Mouse (Mus musculus): Measurements from ENCODE around the gene 9330182L06Rik. TPM values are rescaled to one million over a fixed set of nuclear protein-coding genes. Genes with fewer than 3 reads are reported as not detected.

9330182L06Rik gene
- polyA plus RNA-seq, 1 experiment from 2014 or later: 0.24 TPM

GRCm38 (mm10) chr5:9338756-9339510, 73.0 kb downstream of the 9330182L06Rik start:
- Histone ChIP-seq H3K9me3 (replicated peaks) (no peaks in the 10 kb centered on the region), H3K27ac (no peak overlapping the region), H3K4me3 (replicated peaks) (no peak overlapping the region), H3K4me1 (replicated peaks) (no peaks in the 10 kb centered on the region), H3K4me2 (no peak overlapping the region), H3K36me3 (no peaks in the 10 kb centered on the region), H3K9ac (no peak overlapping the region), H3K27me3 (no peaks in the 10 kb centered on the region)
- DNase-seq (no peak), ATAC-seq (ENCODE audit: low read depth) (no peak)
- WGBS (ENCODE audit: insufficient replicate concordance): 56% methylated on average over 7 of the region's 7 CpGs

GRCm38 (mm10) chr5:9339511-9340173, 73.7 kb downstream of the 9330182L06Rik start:
- H3K4me3 ChIP-seq (replicated peaks): no peak overlapping the region
- DNase-seq: no peak
- H3K27ac ChIP-seq: no peak overlapping the region
- H3K27me3 ChIP-seq: no peaks in the 10 kb centered on the region
- H3K4me2 ChIP-seq: no peak overlapping the region
- H3K36me3 ChIP-seq: no peaks in the 10 kb centered on the region
- no peaks in the 10 kb centered on the region for H3K9me3 ChIP-seq (replicated peaks)
- 79% methylated on average over 8 of the region's 8 CpGs for WGBS (ENCODE audit: insufficient replicate concordance)
- no peak for ATAC-seq (ENCODE audit: low read depth)
- no peaks in the 10 kb centered on the region for H3K4me1 ChIP-seq (replicated peaks)
- H3K9ac ChIP-seq: no peak overlapping the region

- H3K4me1 ChIP-seq (replicated peaks): no peaks in the 10 kb centered on the region
- H3K36me3 ChIP-seq: no peaks in the 10 kb centered on the region
- H3K9ac ChIP-seq: no peak overlapping the region
- no peak overlapping the region for H3K4me2 ChIP-seq
- ATAC-seq (ENCODE audit: low read depth): no peak
- no peak overlapping the region for H3K27ac ChIP-seq
- H3K27me3 ChIP-seq: no peaks in the 10 kb centered on the region
- H3K9me3 ChIP-seq (replicated peaks): no peaks in the 10 kb centered on the region
- no peak overlapping the region for H3K4me3 ChIP-seq (replicated peaks)
- WGBS (ENCODE audit: insufficient replicate concordance): 75% methylated on average over 5 of the region's 5 CpGs
- no peak for DNase-seq
Observed at GRCm38 (mm10) chr5:9344581-9344980, 78.7 kb downstream of the 9330182L06Rik start.

- Histone ChIP-seq H3K4me1 (replicated peaks) (no peaks in the 10 kb centered on the region), H3K4me3 (replicated peaks) (no peak overlapping the region)
Observed at GRCm38 (mm10) chr5:9345038-9345617, 79.2 kb downstream of the 9330182L06Rik start.

GRCm38 (mm10) chr5:9345625-9346024, 79.7 kb downstream of the 9330182L06Rik start:
- WGBS (ENCODE audit: insufficient replicate concordance): 61% methylated on average over 3 of the region's 3 CpGs
- Histone ChIP-seq H3K27me3 (no peaks in the 10 kb centered on the region), H3K4me2 (no peak overlapping the region), H3K4me1 (replicated peaks) (no peaks in the 10 kb centered on the region), H3K9me3 (replicated peaks) (no peaks in the 10 kb centered on the region), H3K4me3 (replicated peaks) (no peak overlapping the region), H3K9ac (no peak overlapping the region), H3K27ac (no peak overlapping the region), H3K36me3 (no peaks in the 10 kb centered on the region)
- DNase-seq: no peak
- no peak for ATAC-seq (ENCODE audit: low read depth)

More at GRCm38 (mm10) chr5:9345038-9345617, 79.2 kb downstream of the 9330182L06Rik start:
- no peaks in the 10 kb centered on the region for H3K27me3 ChIP-seq
- H3K27ac ChIP-seq: no peak overlapping the region
- no peak for DNase-seq
- 65% methylated on average over 10 of the region's 10 CpGs for WGBS (ENCODE audit: insufficient replicate concordance)
- H3K4me2 ChIP-seq: no peak overlapping the region
- ATAC-seq (ENCODE audit: low read depth): no peak
- no peaks in the 10 kb centered on the region for H3K9me3 ChIP-seq (replicated peaks)
- no peak overlapping the region for H3K9ac ChIP-seq
- H3K36me3 ChIP-seq: no peaks in the 10 kb centered on the region

GRCm38 (mm10) chr5:9346510-9346909, 80.6 kb downstream of the 9330182L06Rik start:
- ATAC-seq (ENCODE audit: low read depth): no peak
- Histone ChIP-seq H3K36me3 (no peaks in the 10 kb centered on the region), H3K4me2 (no peak overlapping the region), H3K9ac (no peak overlapping the region), H3K27ac (no peak overlapping the region), H3K27me3 (no peaks in the 10 kb centered on the region), H3K4me1 (replicated peaks) (no peaks in the 10 kb centered on the region), H3K9me3 (replicated peaks) (no peaks in the 10 kb centered on the region), H3K4me3 (replicated peaks) (no peak overlapping the region)
- no peak for DNase-seq
- 61% methylated on average over 4 of the region's 4 CpGs for WGBS (ENCODE audit: insufficient replicate concordance)

- Histone ChIP-seq H3K4me3 (replicated peaks) (no peak overlapping the region), H3K4me1 (replicated peaks) (no peaks in the 10 kb centered on the region), H3K27ac (no peak overlapping the region), H3K27me3 (no peaks in the 10 kb centered on the region), H3K9me3 (replicated peaks) (no peaks in the 10 kb centered on the region), H3K36me3 (no peaks in the 10 kb centered on the region), H3K9ac (no peak overlapping the region), H3K4me2 (no peak overlapping the region)
- ATAC-seq (ENCODE audit: low read depth): no peak
- WGBS (ENCODE audit: insufficient replicate concordance): 80% methylated on average over 5 of the region's 5 CpGs
- DNase-seq: no peak
Observed at GRCm38 (mm10) chr5:9352163-9352562, 86.2 kb downstream of the 9330182L06Rik start.

- no peak overlapping the region for H3K4me3 ChIP-seq (replicated peaks)
- 34% methylated on average over 1 of the region's 1 CpGs for WGBS (ENCODE audit: insufficient replicate concordance)
- no peaks in the 10 kb centered on the region for H3K4me1 ChIP-seq (replicated peaks)
- H3K27me3 ChIP-seq: no peaks in the 10 kb centered on the region
- no peaks in the 10 kb centered on the region for H3K9me3 ChIP-seq (replicated peaks)
- DNase-seq (no peak), ATAC-seq (ENCODE audit: low read depth) (no peak)
- H3K36me3 ChIP-seq: no peaks in the 10 kb centered on the region
- H3K9ac ChIP-seq: no peak overlapping the region
- no peak overlapping the region for H3K4me2 ChIP-seq
- no peak overlapping the region for H3K27ac ChIP-seq
Observed at GRCm38 (mm10) chr5:9352646-9353045, 86.7 kb downstream of the 9330182L06Rik start.

- H3K4me1 ChIP-seq (replicated peaks): no peaks in the 10 kb centered on the region
- no peak overlapping the region for H3K4me2 ChIP-seq
- DNase-seq (no peak), ATAC-seq (ENCODE audit: low read depth) (no peak)
- H3K36me3 ChIP-seq: no peaks in the 10 kb centered on the region
- no peak overlapping the region for H3K27ac ChIP-seq
- H3K9ac ChIP-seq: no peak overlapping the region
- H3K27me3 ChIP-seq: no peaks in the 10 kb centered on the region
- 76% methylated on average over 1 of the region's 1 CpGs for WGBS (ENCODE audit: insufficient replicate concordance)
- H3K4me3 ChIP-seq (replicated peaks): no peak overlapping the region
- H3K9me3 ChIP-seq (replicated peaks): no peaks in the 10 kb centered on the region
Observed at GRCm38 (mm10) chr5:9354257-9354656, 88.3 kb downstream of the 9330182L06Rik start.

- no peaks in the 10 kb centered on the region for H3K36me3 ChIP-seq
- no peaks in the 10 kb centered on the region for H3K9me3 ChIP-seq (replicated peaks)
- no peaks in the 10 kb centered on the region for H3K4me1 ChIP-seq (replicated peaks)
- no peak overlapping the region for H3K4me2 ChIP-seq
- 30% methylated on average over 2 of the region's 2 CpGs for WGBS (ENCODE audit: insufficient replicate concordance)
- no peak overlapping the region for H3K9ac ChIP-seq
- ATAC-seq (ENCODE audit: low read depth): no peak
- H3K27me3 ChIP-seq: no peaks in the 10 kb centered on the region
- no peak overlapping the region for H3K27ac ChIP-seq
- H3K4me3 ChIP-seq (replicated peaks): no peak overlapping the region
- DNase-seq: no peak
Observed at GRCm38 (mm10) chr5:9358076-9358475, 92.2 kb downstream of the 9330182L06Rik start.

GRCm38 (mm10) chr5:9361982-9362661, 96.2 kb downstream of the 9330182L06Rik start:
- 45% methylated on average over 7 of the region's 7 CpGs for WGBS (ENCODE audit: insufficient replicate concordance)

More at GRCm38 (mm10) chr5:9361982-9362661, 96.2 kb downstream of the 9330182L06Rik start:
- Histone ChIP-seq H3K4me2 (no peak overlapping the region), H3K27ac (no peak overlapping the region), H3K4me3 (replicated peaks) (no peak overlapping the region), H3K9me3 (replicated peaks) (no peaks in the 10 kb centered on the region), H3K27me3 (no peaks in the 10 kb centered on the region), H3K9ac (no peak overlapping the region), H3K36me3 (no peaks in the 10 kb centered on the region), H3K4me1 (replicated peaks) (no peaks in the 10 kb centered on the region)
- ATAC-seq (ENCODE audit: low read depth) (no peak), DNase-seq (no peak)
